Mouse (Mus musculus) erythroid progenitor cell, adult 5-6 weeks (primary cell): ENCODE measurements around the gene Pglyrp3. TPM values are rescaled to one million over a fixed set of nuclear protein-coding genes. Genes with fewer than 3 reads are reported as not detected.
"Not testable (repeated sequence)": the region's sequence is repeated elsewhere in the genome, so short reads cannot be mapped to it uniquely, and the experiment has no call there.

Experiments
- ATAC-seq: replicated peaks from 2 replicates; pipeline ENCODE4 v1.8.0; 2016; ENCODE audit warnings: moderate number of reproducible peaks, mild to moderate bottlenecking, moderate TSS enrichment, inconsistent platforms; ENCODE audit not compliant: poor library complexity, low FRiP score, severe bottlenecking
- total RNA-seq, 2 experiments: library from RNA; stranded (forward) in 1 of 2; stranded (reverse) in 1 of 2; fragments of 150-400 nt in 1 of 2; fragments of 186-747, 209-891 nt in 1 of 2; gene quantifications; 2 replicates each; pipeline versions ENCODE4 v1.2.3 to v1.2.4; 2015 to 2017; ENCODE audit warnings: low replicate concordance in 2 of 2

The Pglyrp3 gene
- total RNA-seq (2015; ENCODE audit: low replicate concordance): not detected in 2 replicates
- total RNA-seq (2017; ENCODE audit: low replicate concordance): not detected in 2 replicates

GRCm38 (mm10) chr3:92014283-92014682, at the start of gene Pglyrp3:
Gene Pglyrp3, plus strand, starts transcription at chr3:92014583.
- no peak for ATAC-seq

- no peak for ATAC-seq
These were observed 3.4 kb upstream of the Pglyrp3 start for GRCm38 (mm10) chr3:92011001-92011400.

- ATAC-seq: not testable (repeated sequence)
These were observed 10.2 kb downstream of the Pglyrp3 start for GRCm38 (mm10) chr3:92024541-92024940.

- no peak for ATAC-seq
These were observed 18.8 kb downstream of the Pglyrp3 start for GRCm38 (mm10) chr3:92033203-92033602.

- no peak for ATAC-seq
These were observed 19.5 kb downstream of the Pglyrp3 start for GRCm38 (mm10) chr3:92033892-92034291.

- no peak for ATAC-seq
These were observed 36.1 kb downstream of the Pglyrp3 start for GRCm38 (mm10) chr3:92050382-92051054.

- no peak for ATAC-seq
These were observed 66.3 kb downstream of the Pglyrp3 start for GRCm38 (mm10) chr3:92080462-92081284.

Other genes with a start within 250 kb of the Pglyrp3 start
- not detected in 2 replicates for gene Lor, start 68.6 kb downstream of the Pglyrp3 start, total RNA-seq (2015; ENCODE audit: low replicate concordance)
- gene Lor, start 68.6 kb downstream of the Pglyrp3 start, total RNA-seq (2017; ENCODE audit: low replicate concordance): not detected in 2 replicates
- not detected in 2 replicates for gene Prr9, start 109.4 kb downstream of the Pglyrp3 start, total RNA-seq (2015; ENCODE audit: low replicate concordance)
- gene Prr9, start 109.4 kb downstream of the Pglyrp3 start, total RNA-seq (2017; ENCODE audit: low replicate concordance): 0.64 TPM in 1 of 2 replicates, not detected in the other
- not detected in 2 replicates for gene Lelp1, start 128.2 kb downstream of the Pglyrp3 start, total RNA-seq (2015; ENCODE audit: low replicate concordance)
- gene Lelp1, start 128.2 kb downstream of the Pglyrp3 start, total RNA-seq (2017; ENCODE audit: low replicate concordance): not detected in 2 replicates
- not detected in 2 replicates for gene Sprr2a1, start 201.2 kb downstream of the Pglyrp3 start, total RNA-seq (2015; ENCODE audit: low replicate concordance)
- gene Sprr2a1, start 201.2 kb downstream of the Pglyrp3 start, total RNA-seq (2017; ENCODE audit: low replicate concordance): not detected in 2 replicates
- gene Sprr2a2, start 201.3 kb downstream of the Pglyrp3 start, total RNA-seq (2015; ENCODE audit: low replicate concordance): not detected in 2 replicates
- gene Sprr2a2, start 201.3 kb downstream of the Pglyrp3 start, total RNA-seq (2017; ENCODE audit: low replicate concordance): 0.77 TPM in 1 of 2 replicates, not detected in the other